Mouse (Mus musculus) hindbrain, embryonic 16.5 days (tissue): ENCODE results near the gene Vps9d1. TPM values are rescaled to one million over a fixed set of nuclear protein-coding genes. Genes with fewer than 3 reads are reported as not detected.
"Not testable (repeated sequence)": the region's sequence is repeated elsewhere in the genome, so short reads cannot be mapped to it uniquely, and the experiment has no call there.

Experiments
- ATAC-seq: fragments of 200-750 bp; cut with Nextera tagmentation; 2 replicates; pipeline ENCODE4 v1.8.0; 2017; ENCODE audit warnings: moderate TSS enrichment, moderate library complexity
- H3K27ac ChIP-seq: fragments of 300-500 bp; sonication (generic); 2 replicates; pipeline ENCODE4 v1.5.1; 2014; ENCODE audit warnings: low read depth, mild to moderate bottlenecking, control low read depth, low read length, moderate library complexity
- H3K27me3 ChIP-seq: fragments of 300-500 bp; sonication (generic); replicated peaks from 2 replicates; pipeline ENCODE4 v1.6.1; 2014; ENCODE audit warnings: low read length; ENCODE audit not compliant: control insufficient read depth, insufficient read depth
- H3K36me3 ChIP-seq: fragments of 300-500 bp; sonication (generic); 2 replicates; pipeline ENCODE4 v1.6.1; 2014; ENCODE audit warnings: mild to moderate bottlenecking, low read length, moderate library complexity, mixed read lengths; ENCODE audit not compliant: control insufficient read depth, insufficient read depth
- H3K4me1 ChIP-seq: fragments of 300-500 bp; sonication (generic); 2 replicates; pipeline ENCODE4 v1.6.1; 2014; ENCODE audit warnings: low read depth, low read length; ENCODE audit not compliant: control insufficient read depth, insufficient read depth
- H3K4me2 ChIP-seq: fragments of 300-500 bp; sonication (generic); 2 replicates; pipeline ENCODE4 v1.6.1; 2014; ENCODE audit warnings: mild to moderate bottlenecking, low read length, control low read depth, moderate library complexity
- H3K4me3 ChIP-seq: fragments of 300-500 bp; sonication (generic); 2 replicates; pipeline ENCODE4 v1.5.1; 2014; ENCODE audit warnings: mild to moderate bottlenecking, low read length, control low read depth, moderate library complexity
- H3K9ac ChIP-seq: fragments of 300-500 bp; sonication (generic); 2 replicates; pipeline ENCODE4 v1.6.1; 2014; ENCODE audit warnings: low read depth, mild to moderate bottlenecking, control low read depth, low read length, moderate library complexity
- H3K9me3 ChIP-seq: fragments of 300-500 bp; sonication (generic); 2 replicates; pipeline ENCODE4 v1.6.1; 2014; ENCODE audit warnings: mild to moderate bottlenecking, low read length, moderate library complexity; ENCODE audit not compliant: control insufficient read depth
- WGBS: fragments of 180-500 bp; shearing (Covaris S2); extraction: QIAGEN DNeasy Blood & Tissue Kit; methylation state at CpG from one replicate; pipeline ENCODE4 v1.1.7; 2014; 5-methylcytosine and 5-hydroxymethylcytosine counted together
- polyA plus RNA-seq: library from polyadenylated mRNA; unstranded; fragments of >200 nt; fragmentation: Nextera tagmentation; extraction: Ambion mirVana; gene quantifications from 2 replicates; pipeline ENCODE4 v1.2.1, GENCODE M21; 2015

The Vps9d1 gene
- polyA plus RNA-seq, 1 experiment from 2014 or later = 61.4 TPM

- 46% methylated on average over 13 of the region's 13 CpGs for WGBS
- Histone ChIP-seq H3K4me3 (no peak overlapping the region), H3K27me3 (0 out of 2 replicates have a peak, but pooled peaks cover 2% of the 10 kb centered on the region), H3K9ac (no peak overlapping the region), H3K4me2 (no peak overlapping the region), H3K36me3 (no peaks in the 10 kb centered on the region), H3K27ac (no peak overlapping the region), H3K9me3 (no peaks in the 10 kb centered on the region), H3K4me1 (peaks cover 16% of the 10 kb centered on the region)
- ATAC-seq = no peak
Observed at GRCm38 (mm10) chr8:123233300-123233699, 20.8 kb downstream of the Vps9d1 start.

DNA sequence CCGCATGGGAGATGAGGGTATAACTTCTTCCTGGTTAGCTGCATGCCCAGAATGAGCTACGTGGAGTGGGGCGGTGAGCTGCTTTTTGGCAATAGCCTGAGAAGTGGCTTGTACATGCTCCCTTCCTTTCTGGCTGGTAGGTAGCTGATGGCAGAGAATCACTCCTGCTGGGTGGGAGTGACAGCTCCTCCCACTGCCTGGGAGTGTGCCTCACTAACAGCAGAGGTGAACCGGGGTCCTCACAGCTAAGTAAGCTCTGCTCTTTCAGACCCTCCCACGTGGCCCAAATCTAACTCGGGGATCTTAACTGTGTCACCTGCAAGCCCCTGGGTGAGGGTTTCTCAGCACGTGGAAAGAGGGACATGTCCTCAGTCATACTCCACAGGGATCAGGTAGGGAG, 21.6 kb downstream of the Vps9d1 start:
- 32% methylated on average over 7 of the region's 7 CpGs for WGBS
- Histone ChIP-seq H3K9ac (no peak overlapping the region), H3K9me3 (no peaks in the 10 kb centered on the region), H3K36me3 (0 out of 2 replicates have a peak, but pooled peaks cover 3% of the 10 kb centered on the region), H3K4me2 (no peak overlapping the region), H3K27ac (no peak overlapping the region), H3K27me3 (0 out of 2 replicates have a peak, but pooled peaks cover 2% of the 10 kb centered on the region), H3K4me1 (peaks cover 16% of the 10 kb centered on the region), H3K4me3 (no peak overlapping the region)
- ATAC-seq = no peak

- Histone ChIP-seq H3K9me3 (no peaks in the 10 kb centered on the region), H3K27ac (no peak overlapping the region), H3K4me3 (no peak overlapping the region), H3K27me3 (0 out of 2 replicates have a peak, but pooled peaks cover 2% of the 10 kb centered on the region), H3K36me3 (0 out of 2 replicates have a peak, but pooled peaks cover 3% of the 10 kb centered on the region), H3K4me2 (no peak overlapping the region), H3K4me1 (peaks cover 16% of the 10 kb centered on the region), H3K9ac (no peak overlapping the region)
- ATAC-seq = no peak
- 61% methylated on average over 5 of the region's 5 CpGs for WGBS
Observed at GRCm38 (mm10) chr8:123231742-123232141, 22.4 kb downstream of the Vps9d1 start.

- not testable (repeated sequence) for H3K4me2 ChIP-seq, H3K36me3 ChIP-seq, H3K27ac ChIP-seq, H3K27me3 ChIP-seq, ATAC-seq, H3K9ac ChIP-seq, H3K4me3 ChIP-seq, H3K9me3 ChIP-seq
- WGBS = 86% methylated on average over 9 of the region's 11 CpGs
- H3K4me1 ChIP-seq = peaks cover 17% of the 10 kb centered on the region
Observed at GRCm38 (mm10) chr8:123230326-123230725, 23.8 kb downstream of the Vps9d1 start.

- Histone ChIP-seq H3K27me3 (no peaks in the 10 kb centered on the region), H3K36me3 (0 out of 2 replicates have a peak, but pooled peaks cover 3% of the 10 kb centered on the region), H3K27ac (no peak overlapping the region), H3K4me3 (no peak overlapping the region), H3K9me3 (no peaks in the 10 kb centered on the region), H3K4me1 (peaks cover 14% of the 10 kb centered on the region), H3K4me2 (no peak overlapping the region), H3K9ac (no peak overlapping the region)
- no peak for ATAC-seq
- 100% methylated on average over 1 of the region's 1 CpGs for WGBS
Observed at GRCm38 (mm10) chr8:123228416-123228815, 25.7 kb downstream of the Vps9d1 start.

- H3K4me1 ChIP-seq = peaks cover 14% of the 10 kb centered on the region
- no peaks in the 10 kb centered on the region for H3K9me3 ChIP-seq
- peak within 1 kb of the TSS; percentile 79 for H3K9ac ChIP-seq
- peak; percentile 94 for ATAC-seq
- 2% methylated on average over 58 of the region's 59 CpGs for WGBS
- no peaks in the 10 kb centered on the region for H3K27me3 ChIP-seq
- peak within 1 kb of the TSS; percentile 73 for H3K27ac ChIP-seq
- H3K36me3 ChIP-seq = 0 out of 2 replicates have a peak, but pooled peaks cover 3% of the 10 kb centered on the region
- peak within 1 kb of the TSS; percentile 72 for H3K4me2 ChIP-seq
- H3K4me3 ChIP-seq = peak within 1 kb of the TSS; percentile 59
Observed at GRCm38 (mm10) chr8:123224278-123225266, 29.6 kb downstream of the Vps9d1 start, which contains the start of gene Cdk10. TSS of gene Cdk10 (plus strand) at chr8:123224842.

- Histone ChIP-seq H3K9me3 (no peaks in the 10 kb centered on the region), H3K27me3 (no peaks in the 10 kb centered on the region), H3K27ac (no peak overlapping the region), H3K36me3 (no peaks in the 10 kb centered on the region), H3K9ac (no peak overlapping the region), H3K4me2 (no peak overlapping the region), H3K4me3 (no peak overlapping the region), H3K4me1 (peaks cover 14% of the 10 kb centered on the region)
- 83% methylated on average over 1 of the region's 1 CpGs for WGBS
- no peak for ATAC-seq
Observed at GRCm38 (mm10) chr8:123220917-123221316, 33.2 kb downstream of the Vps9d1 start.

- Histone ChIP-seq H3K4me3 (no peak overlapping the region), H3K9me3 (no peaks in the 10 kb centered on the region), H3K4me1 (peaks cover 19% of the 10 kb centered on the region), H3K9ac (no peak overlapping the region), H3K27ac (no peak overlapping the region), H3K27me3 (no peaks in the 10 kb centered on the region), H3K36me3 (no peaks in the 10 kb centered on the region), H3K4me2 (no peak overlapping the region)
- ATAC-seq = no peak
- 83% methylated on average over 3 of the region's 3 CpGs for WGBS
Observed at GRCm38 (mm10) chr8:123215430-123215829, 38.7 kb downstream of the Vps9d1 start.

GRCm38 (mm10) chr8:123213118-123213772, 40.9 kb downstream of the Vps9d1 start:
- H3K27ac ChIP-seq = peak overlapping the region; percentile 69
- H3K4me3 ChIP-seq = peak overlapping the region; percentile 95
- no peaks in the 10 kb centered on the region for H3K27me3 ChIP-seq
- peak overlapping the region; percentile 96 for H3K9ac ChIP-seq
- no peaks in the 10 kb centered on the region for H3K9me3 ChIP-seq
- H3K4me1 ChIP-seq = peaks cover 19% of the 10 kb centered on the region
- no peak for ATAC-seq
- H3K36me3 ChIP-seq = peaks cover 9% of the 10 kb centered on the region; the same call in 1 of the 2 replicates
- 19% methylated on average over 22 of the region's 22 CpGs for WGBS
- peak overlapping the region; percentile 90 for H3K4me2 ChIP-seq
